Mouse (Mus musculus): Measurements from ENCODE around the gene Prkn.

DNA sequence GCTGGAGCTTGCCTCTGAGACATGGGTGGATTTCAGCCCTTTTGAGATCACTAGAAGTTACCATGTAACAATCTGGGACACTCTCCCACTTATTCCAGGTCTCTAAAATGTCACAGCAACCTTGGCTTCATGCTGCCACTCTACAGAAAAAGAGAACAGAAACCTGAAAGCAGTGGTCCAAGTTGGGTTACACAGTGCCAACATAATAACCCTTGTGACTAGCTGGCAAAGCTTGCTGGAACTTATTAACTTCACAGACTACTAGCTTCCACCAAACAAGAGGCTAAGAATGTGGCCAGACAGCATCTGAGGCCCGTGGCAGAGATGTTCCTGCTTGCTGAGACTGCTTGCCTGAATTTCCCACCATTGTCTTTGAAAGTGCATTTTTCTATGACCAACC is 886.9 kb downstream of the Prkn start:
- TF ChIP-seq POLR2A (IDR thresholded peaks at IDR 0.05; ENCODE audit: borderline replicate concordance, extremely low read depth, low read depth, low read length): no peak
- no peak for TF ChIP-seq CTCF (IDR thresholded peaks at IDR 0.05; ENCODE audit: insufficient read depth, low read length)

Measured in lung, adult 2 months (tissue).